Mouse (Mus musculus): Measurements from ENCODE around the gene Treh.

Treh gene

GRCm38 (mm10) chr9:44716997-44717821 lies 44.2 kb downstream of the Treh start:
- no peak for DNase-seq (ENCODE audit: low spot score)

- no peak for DNase-seq (ENCODE audit: low spot score)
Measured at GRCm38 (mm10) chr9:44717822-44718242, 44.8 kb downstream of the Treh start.

GRCm38 (mm10) chr9:44718937-44719631 lies 46.1 kb downstream of the Treh start:
- no peak for DNase-seq (ENCODE audit: low spot score)

GRCm38 (mm10) chr9:44719632-44720357 lies 46.8 kb downstream of the Treh start:
- no peak for DNase-seq (ENCODE audit: low spot score)

GRCm38 (mm10) chr9:44720358-44721153 lies 47.5 kb downstream of the Treh start:
- no peak for DNase-seq (ENCODE audit: low spot score)

GRCm38 (mm10) chr9:44721154-44721876 lies 48.3 kb downstream of the Treh start:
- peak; percentile 86 for DNase-seq (ENCODE audit: low spot score)

- no peak for DNase-seq (ENCODE audit: low spot score)
Measured at GRCm38 (mm10) chr9:44721877-44722186, 48.8 kb downstream of the Treh start.

- DNase-seq (ENCODE audit: low spot score) = no peak
Measured at GRCm38 (mm10) chr9:44722575-44722974, 49.5 kb downstream of the Treh start.

GRCm38 (mm10) chr9:44723008-44723407 lies 50.0 kb downstream of the Treh start:
- no peak for DNase-seq (ENCODE audit: low spot score)

GRCm38 (mm10) chr9:44723521-44724041 lies 50.5 kb downstream of the Treh start:
- no peak for DNase-seq (ENCODE audit: low spot score)

GRCm38 (mm10) chr9:44724223-44724622 lies 51.2 kb downstream of the Treh start:
- DNase-seq (ENCODE audit: low spot score) = peak; percentile 55

- DNase-seq (ENCODE audit: low spot score) = no peak
Measured at GRCm38 (mm10) chr9:44724665-44725064, 51.6 kb downstream of the Treh start.

GRCm38 (mm10) chr9:44726431-44727146 lies 53.6 kb downstream of the Treh start:
- peak; percentile 39 for DNase-seq (ENCODE audit: low spot score)

GRCm38 (mm10) chr9:44727441-44727840 lies 54.4 kb downstream of the Treh start:
- no peak for DNase-seq (ENCODE audit: low spot score)

GRCm38 (mm10) chr9:44732130-44732549 lies 59.1 kb downstream of the Treh start:
- DNase-seq (ENCODE audit: low spot score) = no peak

- DNase-seq (ENCODE audit: low spot score) = no peak
Measured at GRCm38 (mm10) chr9:44732921-44733530, 60.0 kb downstream of the Treh start.

- peak; percentile 71 for DNase-seq (ENCODE audit: low spot score)
Measured at GRCm38 (mm10) chr9:44733671-44734523, 60.9 kb downstream of the Treh start.

- DNase-seq (ENCODE audit: low spot score) = peak; percentile 89
Measured at GRCm38 (mm10) chr9:44734524-44735494, 61.8 kb downstream of the Treh start, which contains the start of gene Phldb1. TSS of gene Phldb1 (minus strand) at chr9:44735198.

Data from testis, postnatal 10 days (tissue).